Mouse (Mus musculus): ENCODE measurements at regions not wholly inside any gene's neighbourhood (a gene's known extent, or its start where the extent isn't known, plus 50 kb on each side); places are given as distances from the start of the nearest gene placed in this dataset.

DNA sequence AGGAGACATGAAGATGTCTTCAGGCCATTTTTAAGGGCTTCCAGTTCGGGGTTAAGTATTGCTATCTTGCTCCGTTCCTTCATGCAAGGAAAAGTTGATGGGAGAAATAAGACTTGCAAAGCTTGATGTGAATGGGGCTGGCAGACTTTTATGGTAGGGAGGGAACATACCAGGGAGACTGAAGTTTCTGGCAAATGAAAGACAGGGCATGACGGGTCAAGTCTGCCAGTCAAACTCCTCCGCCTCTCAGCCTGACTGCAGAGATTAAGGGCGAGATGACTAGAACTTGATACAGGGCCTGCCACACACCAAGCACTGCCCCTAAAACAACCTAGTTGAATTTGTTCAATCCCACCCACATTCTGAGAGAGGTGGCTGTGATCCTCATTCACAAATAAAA lies 89.6 kb upstream of the Zfp703 start:
- H3K4me1 ChIP-seq (ENCODE audit: insufficient read depth, low read length): no peaks in the 10 kb centered on the region
- no peak overlapping the region for H3K9ac ChIP-seq (replicated peaks; ENCODE audit: low read length, poor library complexity, severe bottlenecking)
- 84% methylated on average over 5 of the region's 5 CpGs for WGBS
- no peak for TF ChIP-seq CTCF (IDR thresholded peaks at IDR 0.05)
- DNase-seq (ENCODE audit: low spot score): no peak
- no peak overlapping the region for H3K4me2 ChIP-seq (ENCODE audit: low read depth, low read length, poor library complexity, severe bottlenecking)
- no peak overlapping the region for H3K4me3 ChIP-seq (ENCODE audit: low read depth, low read length)
- ATAC-seq (ENCODE audit: low FRiP score): no peak
- no peak overlapping the region for H3K27ac ChIP-seq (ENCODE audit: low read depth, low read length)
- H3K36me3 ChIP-seq (ENCODE audit: insufficient read depth, low read length): no peaks in the 10 kb centered on the region
- no peaks in the 10 kb centered on the region for H3K27me3 ChIP-seq (ENCODE audit: insufficient read depth, low read length)
- no peaks in the 10 kb centered on the region for H3K9me3 ChIP-seq (ENCODE audit: low read length)

DNA sequence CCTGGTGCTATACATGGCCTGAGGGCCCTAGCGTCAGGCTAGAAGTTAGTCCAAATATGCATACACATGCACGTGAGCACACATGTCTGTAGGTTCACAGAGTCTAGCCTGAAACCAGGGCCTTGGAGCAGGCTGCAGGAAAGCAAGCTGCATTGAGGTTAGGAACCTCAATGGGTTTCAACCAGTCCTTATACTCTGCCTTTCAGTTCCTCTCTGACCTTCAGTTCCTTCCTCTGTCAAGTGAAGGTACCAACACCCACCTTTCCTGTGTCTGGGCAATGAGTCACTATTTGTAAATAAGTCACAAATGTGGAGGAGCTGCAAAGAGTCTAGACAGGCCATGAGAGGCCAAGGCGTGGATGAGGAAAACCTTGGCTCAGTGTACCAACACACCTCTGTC lies 89.1 kb upstream of the Zfp703 start:
- Histone ChIP-seq H3K4me2 (ENCODE audit: low read depth, low read length, poor library complexity, severe bottlenecking) (no peak overlapping the region), H3K36me3 (ENCODE audit: insufficient read depth, low read length) (no peaks in the 10 kb centered on the region), H3K4me1 (ENCODE audit: insufficient read depth, low read length) (no peaks in the 10 kb centered on the region), H3K27me3 (ENCODE audit: insufficient read depth, low read length) (no peaks in the 10 kb centered on the region), H3K9ac (replicated peaks; ENCODE audit: low read length, poor library complexity, severe bottlenecking) (no peak overlapping the region), H3K4me3 (ENCODE audit: low read depth, low read length) (no peak overlapping the region), H3K27ac (ENCODE audit: low read depth, low read length) (no peak overlapping the region), H3K9me3 (ENCODE audit: low read length) (no peaks in the 10 kb centered on the region)
- WGBS: 85% methylated on average over 3 of the region's 3 CpGs
- no peak for DNase-seq (ENCODE audit: low spot score)
- no peak for ATAC-seq (ENCODE audit: low FRiP score)
- no peak for TF ChIP-seq CTCF (IDR thresholded peaks at IDR 0.05)

DNA sequence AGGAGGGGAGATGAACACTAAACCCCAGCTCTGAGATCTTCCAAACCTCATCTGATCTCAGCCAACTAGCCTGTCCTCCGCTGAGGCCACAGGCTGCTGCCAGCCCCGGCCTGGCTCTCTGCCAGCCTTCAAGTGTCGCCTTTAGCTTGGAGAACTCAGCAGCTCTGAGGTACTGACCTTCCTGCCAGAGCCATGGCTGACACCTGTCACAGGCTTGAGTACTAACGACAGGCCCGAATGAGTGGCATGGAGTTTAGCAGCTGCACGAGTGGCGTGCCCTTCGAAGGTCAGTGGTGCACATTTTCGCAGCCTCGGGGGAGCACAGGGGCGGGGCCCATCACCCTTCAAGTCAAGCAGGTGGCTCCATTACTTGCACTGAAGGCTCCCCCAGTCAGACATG lies 85.2 kb upstream of the Zfp703 start:
- H3K4me1 ChIP-seq (ENCODE audit: insufficient read depth, low read length): no peaks in the 10 kb centered on the region
- ATAC-seq (ENCODE audit: low FRiP score) (no peak), DNase-seq (ENCODE audit: low spot score) (peak; percentile 55)
- WGBS: 76% methylated on average over 11 of the region's 11 CpGs
- no peaks in the 10 kb centered on the region for H3K36me3 ChIP-seq (ENCODE audit: insufficient read depth, low read length)
- no peaks in the 10 kb centered on the region for H3K27me3 ChIP-seq (ENCODE audit: insufficient read depth, low read length)
- no peak overlapping the region for H3K4me2 ChIP-seq (ENCODE audit: low read depth, low read length, poor library complexity, severe bottlenecking)
- no peak overlapping the region for H3K9ac ChIP-seq (replicated peaks; ENCODE audit: low read length, poor library complexity, severe bottlenecking)
- no peak for TF ChIP-seq CTCF (IDR thresholded peaks at IDR 0.05)
- no peaks in the 10 kb centered on the region for H3K9me3 ChIP-seq (ENCODE audit: low read length)
- no peak overlapping the region for H3K27ac ChIP-seq (ENCODE audit: low read depth, low read length)
- H3K4me3 ChIP-seq (ENCODE audit: low read depth, low read length): no peak overlapping the region

DNA sequence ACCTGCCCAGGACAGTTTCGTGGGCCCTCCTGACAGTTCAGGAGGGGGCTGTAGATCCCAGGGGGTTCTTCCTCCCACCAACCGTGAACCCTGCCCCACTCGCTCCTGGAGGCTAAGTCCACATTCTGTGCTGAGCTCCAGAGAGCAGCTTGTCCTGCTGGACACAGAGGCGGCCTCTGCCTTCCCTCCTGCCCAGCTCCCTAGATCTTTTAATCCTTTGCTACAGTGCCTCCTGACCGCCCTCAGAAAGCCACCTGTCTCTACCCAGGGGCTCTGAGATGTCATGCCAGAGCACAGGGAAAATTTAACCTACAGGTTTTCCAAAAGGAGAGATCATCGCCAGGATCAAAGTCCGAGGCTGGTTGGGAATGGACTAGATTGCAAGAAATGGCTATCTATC lies 84.7 kb upstream of the Zfp703 start:
- ATAC-seq (ENCODE audit: low FRiP score) (no peak), DNase-seq (ENCODE audit: low spot score) (no peak)
- Histone ChIP-seq H3K27me3 (ENCODE audit: insufficient read depth, low read length) (no peaks in the 10 kb centered on the region), H3K9ac (replicated peaks; ENCODE audit: low read length, poor library complexity, severe bottlenecking) (no peak overlapping the region), H3K27ac (ENCODE audit: low read depth, low read length) (no peak overlapping the region), H3K36me3 (ENCODE audit: insufficient read depth, low read length) (no peaks in the 10 kb centered on the region), H3K9me3 (ENCODE audit: low read length) (no peaks in the 10 kb centered on the region), H3K4me3 (ENCODE audit: low read depth, low read length) (no peak overlapping the region), H3K4me2 (ENCODE audit: low read depth, low read length, poor library complexity, severe bottlenecking) (no peak overlapping the region), H3K4me1 (ENCODE audit: insufficient read depth, low read length) (no peaks in the 10 kb centered on the region)
- 63% methylated on average over 7 of the region's 7 CpGs for WGBS
- TF ChIP-seq CTCF (IDR thresholded peaks at IDR 0.05): no peak

DNA sequence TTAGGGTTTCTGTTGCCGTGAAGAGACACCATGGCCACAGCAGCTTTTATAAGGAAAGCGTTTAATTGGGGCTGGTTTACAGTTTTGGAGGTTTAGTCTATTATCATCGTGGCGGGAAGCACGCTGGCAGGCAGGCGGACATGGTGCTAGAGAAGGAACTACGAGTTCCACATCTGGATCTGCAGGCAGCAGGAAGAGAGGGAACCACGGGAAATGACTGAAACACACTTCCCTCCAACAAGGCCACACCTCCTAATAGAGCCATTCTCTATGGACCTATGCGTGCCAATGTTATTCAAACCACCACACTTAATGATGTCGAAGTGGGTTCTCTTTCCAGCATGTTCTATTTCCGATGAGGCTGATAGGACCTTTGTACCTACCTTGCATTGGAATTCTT lies 81.3 kb upstream of the Zfp703 start:
- H3K4me3 ChIP-seq (ENCODE audit: low read depth, low read length): no peak overlapping the region
- H3K9ac ChIP-seq (replicated peaks; ENCODE audit: low read length, poor library complexity, severe bottlenecking): no peak overlapping the region
- no peak for ATAC-seq (ENCODE audit: low FRiP score)
- H3K9me3 ChIP-seq (ENCODE audit: low read length): no peaks in the 10 kb centered on the region
- H3K4me2 ChIP-seq (ENCODE audit: low read depth, low read length, poor library complexity, severe bottlenecking): no peak overlapping the region
- 90% methylated on average over 11 of the region's 11 CpGs for WGBS
- no peaks in the 10 kb centered on the region for H3K27me3 ChIP-seq (ENCODE audit: insufficient read depth, low read length)
- DNase-seq (ENCODE audit: low spot score): no peak
- H3K36me3 ChIP-seq (ENCODE audit: insufficient read depth, low read length): no peaks in the 10 kb centered on the region
- no peaks in the 10 kb centered on the region for H3K4me1 ChIP-seq (ENCODE audit: insufficient read depth, low read length)
- no peak for TF ChIP-seq CTCF (IDR thresholded peaks at IDR 0.05)
- no peak overlapping the region for H3K27ac ChIP-seq (ENCODE audit: low read depth, low read length)

DNA sequence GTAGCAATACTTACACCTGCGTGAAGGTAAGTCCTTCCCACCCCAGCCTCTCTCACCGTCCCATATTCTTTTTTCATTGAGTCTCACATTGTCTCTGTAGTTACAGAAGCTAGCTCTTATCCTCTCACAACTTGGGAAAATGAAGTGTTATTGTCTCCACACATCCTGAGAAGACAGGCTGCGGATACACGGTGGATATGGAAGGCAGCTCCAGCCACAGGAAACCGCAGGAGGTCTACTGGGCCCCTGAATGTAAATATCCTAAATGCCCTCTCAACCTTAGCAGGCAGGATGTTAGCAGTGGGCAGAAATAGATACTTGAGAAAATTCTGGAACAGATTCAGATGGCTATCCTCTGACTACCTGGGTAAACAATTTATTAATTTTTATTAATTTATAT lies 73.8 kb upstream of the Zfp703 start:
- H3K27me3 ChIP-seq (ENCODE audit: insufficient read depth, low read length): no peaks in the 10 kb centered on the region
- 82% methylated on average over 5 of the region's 5 CpGs for WGBS

More for the DNA sequence above, 73.8 kb upstream of the Zfp703 start:
- H3K36me3 ChIP-seq (ENCODE audit: insufficient read depth, low read length): no peaks in the 10 kb centered on the region
- no peak overlapping the region for H3K9ac ChIP-seq (replicated peaks; ENCODE audit: low read length, poor library complexity, severe bottlenecking)
- H3K4me3 ChIP-seq (ENCODE audit: low read depth, low read length): no peak overlapping the region
- no peak for TF ChIP-seq CTCF (IDR thresholded peaks at IDR 0.05)
- no peak overlapping the region for H3K27ac ChIP-seq (ENCODE audit: low read depth, low read length)
- ATAC-seq (ENCODE audit: low FRiP score): no peak
- H3K9me3 ChIP-seq (ENCODE audit: low read length): no peaks in the 10 kb centered on the region
- 0 out of 2 replicates have a peak, but pooled peaks cover 3% of the 10 kb centered on the region for H3K4me1 ChIP-seq (ENCODE audit: insufficient read depth, low read length)
- no peak overlapping the region for H3K4me2 ChIP-seq (ENCODE audit: low read depth, low read length, poor library complexity, severe bottlenecking)
- no peak for DNase-seq (ENCODE audit: low spot score)
